Mouse (Mus musculus) MEL (cell line): ENCODE data around the gene Mab21l3. TPM values are rescaled to one million over a fixed set of nuclear protein-coding genes. Genes with fewer than 3 reads are reported as not detected.
A peak's percentile ranks its signal among the peaks of the same experiment; 100 is the strongest.

Experiments used
- DNase-seq: peaks from one replicate; pipeline ENCODE4 v3.0.0; 2011; ENCODE audit warnings: low read depth, low spot score
- H3K27ac ChIP-seq: 2 replicates; pipeline ENCODE4 v1.5.1; 2012; ENCODE audit warnings: low read depth, mild to moderate bottlenecking, control low read depth, low read length, moderate library complexity; ENCODE audit not compliant: control insufficient read depth
- H3K27me3 ChIP-seq, 2 experiments: fragments of 150-350 bp in 1 of 2; sonication (generic) in 1 of 2; 2 replicates each; pipeline ENCODE4 v1.6.1; 2012; ENCODE audit warnings: low read length in 2 of 2, mild to moderate bottlenecking in 2 of 2, improper control_type of control experiment in 1 of 2, moderate library complexity in 1 of 2; ENCODE audit not compliant: insufficient read depth in 2 of 2, control insufficient read depth in 1 of 2
- H3K36me3 ChIP-seq, 2 experiments: 2 replicates each; pipeline ENCODE4 v1.6.1; 2012 to 2014; ENCODE audit warnings: low read length in 2 of 2, improper control_type of control experiment in 1 of 2, inconsistent platforms in 1 of 2, mild to moderate bottlenecking in 1 of 2; ENCODE audit not compliant: insufficient read depth in 2 of 2, control insufficient read depth in 1 of 2
- H3K4me1 ChIP-seq, 2 experiments: fragments of 150-350 bp in 1 of 2; sonication (generic) in 1 of 2; 2 replicates each; pipeline ENCODE4 v1.6.1; 2012; ENCODE audit warnings: low read length in 2 of 2, improper control_type of control experiment in 1 of 2, mild to moderate bottlenecking in 1 of 2; ENCODE audit not compliant: insufficient read depth in 2 of 2, control insufficient read depth in 1 of 2
- H3K4me3 ChIP-seq, 2 experiments: fragments of 150-350 bp in 1 of 2; sonication (generic) in 1 of 2; 2 replicates each; pipeline ENCODE4 v1.5.1; 2012; ENCODE audit warnings: low read depth in 2 of 2, low read length in 2 of 2, mild to moderate bottlenecking in 2 of 2, moderate library complexity in 2 of 2, control low read depth in 1 of 2, improper control_type of control experiment in 1 of 2; ENCODE audit not compliant: control insufficient read depth in 1 of 2, insufficient read depth in 1 of 2
- H3K79me2 ChIP-seq: 2 replicates; pipeline ENCODE4 v1.6.1; 2012; ENCODE audit warnings: mild to moderate bottlenecking, low read length, moderate library complexity; ENCODE audit not compliant: control insufficient read depth, poor library complexity, insufficient read depth
- H3K9ac ChIP-seq: 2 replicates; pipeline ENCODE4 v1.6.1; 2012; ENCODE audit warnings: low read depth, mild to moderate bottlenecking, control low read depth, low read length, moderate library complexity; ENCODE audit not compliant: control insufficient read depth, poor library complexity, severe bottlenecking
- H3K9me3 ChIP-seq: fragments of 150-350 bp; sonication (generic); replicated peaks from 2 replicates; pipeline ENCODE4 v1.6.1; 2012; ENCODE audit warnings: mild to moderate bottlenecking, low read length, improper control_type of control experiment, moderate library complexity; ENCODE audit not compliant: insufficient read depth
- CHD2 ChIP-seq: IDR thresholded peaks from 2 replicates; pipeline ENCODE4 v1.6.1; 2011; ENCODE audit warnings: low read length, improper control_type of control experiment
- CTCF ChIP-seq, 3 experiments: IDR thresholded peaks in 2 of 3; conservative IDR thresholded peaks in 1 of 3; 2 replicates each; pipeline ENCODE4 v1.5.1; 2011 to 2012; ENCODE audit warnings: low read length in 3 of 3, low read depth in 2 of 3, mild to moderate bottlenecking in 2 of 3, improper control_type of control experiment in 1 of 3, inconsistent platforms in 1 of 3, mixed read lengths in 1 of 3, moderate library complexity in 1 of 3; ENCODE audit not compliant: control insufficient read depth in 1 of 3, insufficient read depth in 1 of 3, poor library complexity in 1 of 3, severe bottlenecking in 1 of 3
- ELF1 ChIP-seq: IDR thresholded peaks from 2 replicates; pipeline ENCODE4 v1.6.1; 2014; ENCODE audit warnings: low read depth, mild to moderate bottlenecking, inconsistent platforms, low read length, improper control_type of control experiment, moderate library complexity
- EP300 ChIP-seq, 2 experiments: IDR thresholded peaks; 2 replicates each; pipeline ENCODE4 v1.6.1; 2011; ENCODE audit warnings: improper control_type of control experiment in 2 of 2, low read length in 2 of 2, low read depth in 1 of 2, mild to moderate bottlenecking in 1 of 2
- ETS1 ChIP-seq: IDR thresholded peaks from 2 replicates; pipeline ENCODE4 v1.6.1; 2012; ENCODE audit warnings: low read depth, mild to moderate bottlenecking, inconsistent platforms, low read length, improper control_type of control experiment, moderate library complexity
- GABPA ChIP-seq: IDR thresholded peaks from 2 replicates; pipeline ENCODE4 v1.6.1; 2012; ENCODE audit warnings: low read depth, mild to moderate bottlenecking, inconsistent platforms, low read length, improper control_type of control experiment, moderate library complexity
- GATA1 ChIP-seq: IDR thresholded peaks from 2 replicates; pipeline ENCODE4 v1.6.1; 2011; ENCODE audit warnings: low read depth, low read length, improper control_type of control experiment
- JUND ChIP-seq: IDR thresholded peaks from 2 replicates; pipeline ENCODE4 v1.6.1; 2011; ENCODE audit warnings: low read depth, mild to moderate bottlenecking, improper control_type of control experiment, low read length
- MAFK ChIP-seq: IDR thresholded peaks from 2 replicates; pipeline ENCODE4 v1.6.1; 2011; ENCODE audit warnings: low read depth, mild to moderate bottlenecking, low read length, improper control_type of control experiment, borderline replicate concordance
- MAX ChIP-seq: IDR thresholded peaks from 2 replicates; pipeline ENCODE4 v1.6.1; 2011; ENCODE audit warnings: low read length, improper control_type of control experiment
- MEF2A ChIP-seq: IDR thresholded peaks from 2 replicates; pipeline ENCODE4 v1.6.1; 2014; ENCODE audit warnings: low read depth, mild to moderate bottlenecking, inconsistent platforms, low read length, improper control_type of control experiment; ENCODE audit not compliant: poor library complexity, insufficient replicate concordance, severe bottlenecking; ENCODE audit errors: extremely low read depth
- MXI1 ChIP-seq: IDR thresholded peaks from 2 replicates; pipeline ENCODE4 v1.6.1; 2011; ENCODE audit warnings: mild to moderate bottlenecking, low read depth, low read length, improper control_type of control experiment
- MYB ChIP-seq: IDR thresholded peaks from 2 replicates; pipeline ENCODE4 v1.6.1; 2011; ENCODE audit warnings: mild to moderate bottlenecking, low read depth, low read length, improper control_type of control experiment
- MYC ChIP-seq: IDR thresholded peaks from 2 replicates; pipeline ENCODE4 v1.6.1; 2011; ENCODE audit warnings: low read depth, mild to moderate bottlenecking, low read length, improper control_type of control experiment, moderate library complexity
- NELFE ChIP-seq: IDR thresholded peaks from 2 replicates; pipeline ENCODE4 v1.6.1; 2011; ENCODE audit warnings: low read depth, low read length, improper control_type of control experiment
- POLR2AphosphoS2 ChIP-seq: IDR thresholded peaks from 2 replicates; pipeline ENCODE4 v1.6.1; 2011; ENCODE audit warnings: low read length, improper control_type of control experiment
- RAD21 ChIP-seq: IDR thresholded peaks from 2 replicates; pipeline ENCODE4 v1.6.1; 2011; ENCODE audit warnings: mild to moderate bottlenecking, low read depth, low read length, improper control_type of control experiment
- RCOR1 ChIP-seq: IDR thresholded peaks from 2 replicates; pipeline ENCODE4 v1.6.1; 2012; ENCODE audit warnings: low read depth, mild to moderate bottlenecking, inconsistent platforms, low read length, improper control_type of control experiment
- SMC3 ChIP-seq: IDR thresholded peaks from 2 replicates; pipeline ENCODE4 v1.6.1; 2011; ENCODE audit warnings: low read depth, low read length, improper control_type of control experiment
- UBTF ChIP-seq: IDR thresholded peaks from 2 replicates; pipeline ENCODE4 v1.6.1; 2012; ENCODE audit warnings: low read depth, mild to moderate bottlenecking, inconsistent platforms, low read length, improper control_type of control experiment, moderate library complexity, borderline replicate concordance; ENCODE audit not compliant: insufficient read depth
- USF2 ChIP-seq, 2 experiments: IDR thresholded peaks; 2 replicates each; pipeline ENCODE4 v1.6.1; 2011 to 2012; ENCODE audit warnings: improper control_type of control experiment in 2 of 2, low read length in 2 of 2, borderline replicate concordance in 1 of 2, inconsistent platforms in 1 of 2, low read depth in 1 of 2, mild to moderate bottlenecking in 1 of 2; ENCODE audit not compliant: insufficient read depth in 1 of 2
- ZC3H11A ChIP-seq: IDR thresholded peaks from 2 replicates; pipeline ENCODE4 v1.6.1; 2012; ENCODE audit warnings: low read depth, mild to moderate bottlenecking, inconsistent platforms, low read length, improper control_type of control experiment
- polyA plus RNA-seq, 2 experiments: library from polyadenylated mRNA; stranded (reverse) in 1 of 2; unstranded in 1 of 2; fragments of >175 nt in 1 of 2; fragments of >200 nt in 1 of 2; gene quantifications; 2 replicates each; pipeline versions ENCODE4 v1.2.1 to v1.2.4; 2012; ENCODE audit warnings: low replicate concordance in 2 of 2, low read depth in 1 of 2; ENCODE audit not compliant: insufficient read length in 2 of 2, insufficient read depth in 1 of 2, missing spikeins in 1 of 2
- total RNA-seq: library from RNA; depleted of rRNA; stranded (reverse); fragments of 300-350 nt; gene quantifications from 2 replicates; pipeline ENCODE4 v1.2.3, GENCODE M21; 2012

The Mab21l3 gene
- total and polyA plus RNA-seq, 3 experiments: 0.04 TPM; not detected in 2

- H3K79me2 ChIP-seq: no peaks in the 10 kb centered on the region
- no peak for TF ChIP-seq MAFK
- no peak for TF ChIP-seq USF2 (IDR thresholded peaks at IDR 0.05; ENCODE audit: borderline replicate concordance in 1 of 2, insufficient read depth in 1 of 2, low read depth in 1 of 2, low read length in 2 of 2)
- TF ChIP-seq GATA1: no peak
- TF ChIP-seq ETS1: no peak
- TF ChIP-seq MEF2A: no peak
- no peak for TF ChIP-seq RCOR1
- TF ChIP-seq RAD21: no peak
- no peak for TF ChIP-seq MYB
- no peak for TF ChIP-seq EP300 (IDR thresholded peaks at IDR 0.05; ENCODE audit: low read depth in 1 of 2, low read length in 2 of 2)
- TF ChIP-seq MAX: no peak
- no peak for TF ChIP-seq MXI1
- no peak for TF ChIP-seq NELFE
- TF ChIP-seq, all 39 proteins: peak for 0
- Histone ChIP-seq H3K9ac (no peak overlapping the region), H3K27ac (no peak overlapping the region), H3K4me3 (no peak overlapping the region), H3K27me3 (no peaks in the 10 kb centered on the region), H3K36me3 (no peaks in the 10 kb centered on the region), H3K9me3 (no peaks in the 10 kb centered on the region), H3K4me1 (no peaks in the 10 kb centered on the region)
- no peak for DNase-seq
Measured at GRCm38 (mm10) chr3:101814790-101815189, 34.0 kb downstream of the Mab21l3 start.

GRCm38 (mm10) chr3:101812341-101812962 lies 36.3 kb downstream of the Mab21l3 start:
- Histone ChIP-seq H3K4me3 (no peak overlapping the region), H3K36me3 (no peaks in the 10 kb centered on the region), H3K79me2 (no peaks in the 10 kb centered on the region), H3K27ac (no peak overlapping the region), H3K9ac (no peak overlapping the region), H3K27me3 (no peaks in the 10 kb centered on the region), H3K4me1 (no peaks in the 10 kb centered on the region), H3K9me3 (no peaks in the 10 kb centered on the region)
- TF ChIP-seq ELF1 (no peak), CHD2 (no peak), EP300 (IDR thresholded peaks at IDR 0.05; ENCODE audit: low read depth in 1 of 2, low read length in 2 of 2) (no peak), RAD21 (peak; percentile 90), NELFE (no peak), MAFK (no peak), GABPA (no peak), UBTF (no peak), RCOR1 (no peak), JUND (no peak), CTCF (IDR thresholded peaks at IDR 0.05 in 2 of 3, conservative IDR thresholded peaks at IDR 0.05 in 1 of 3; ENCODE audit: control insufficient read depth in 1 of 3, insufficient read depth in 1 of 3, low read depth in 2 of 3, low read length in 3 of 3, poor library complexity in 1 of 3, severe bottlenecking in 1 of 3) (peak; percentile 52 to 85 (median 80)), POLR2AphosphoS2 (no peak), MYC (no peak), GATA1 (no peak), SMC3 (peak; percentile 94), ZC3H11A (peak; percentile 86)
- peak; percentile 38 for DNase-seq
